Mouse (Mus musculus): Measurements from ENCODE around the gene Ptprm.

- TF ChIP-seq CTCF (IDR thresholded peaks at IDR 0.05; ENCODE audit: control insufficient read depth, insufficient read depth, insufficient replicate concordance, low read depth, low read length): no peak
- TF ChIP-seq POLR2A (IDR thresholded peaks at IDR 0.05; ENCODE audit: control insufficient read depth, low read depth, low read length): no peak
Observed at GRCm38 (mm10) chr17:67106176-67106575, 248.1 kb downstream of the Ptprm start.
